Mouse (Mus musculus): ENCODE results near the gene Lrrc4c.

DNA sequence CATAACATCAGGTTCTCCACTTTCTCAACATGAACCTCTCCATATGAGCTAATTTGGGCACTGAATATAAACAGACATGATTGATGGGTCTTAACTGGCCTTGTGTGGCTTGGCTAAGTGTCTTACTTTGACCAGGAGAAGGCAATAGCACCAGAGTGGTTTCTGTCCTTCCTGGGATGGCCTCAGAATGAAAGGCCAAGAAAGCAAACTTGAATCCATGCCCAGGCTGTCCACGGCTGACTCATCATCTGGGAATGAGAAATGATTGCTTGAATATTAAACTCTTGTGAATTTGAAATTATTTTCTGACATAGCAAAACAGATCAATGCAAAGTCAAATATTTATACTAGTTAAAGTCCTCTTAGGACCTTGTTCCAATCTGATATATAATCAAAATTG lies 42.9 kb upstream of the Lrrc4c start:
- no peak for TF ChIP-seq CTCF (IDR thresholded peaks at IDR 0.05; ENCODE audit: low read depth, low read length)
- no peak for TF ChIP-seq POLR2A (IDR thresholded peaks at IDR 0.05; ENCODE audit: borderline replicate concordance, low read depth, low read length)

All from bone marrow macrophage, adult 2 months (primary cell).